Mouse (Mus musculus) lung, postnatal 25 days (tissue): Measurements from ENCODE around the gene Fbxo31.

Source experiments
- DNase-seq: peaks from one replicate; pipeline ENCODE4 v3.0.0; 2022; ENCODE audit warnings: low spot score

Fbxo31 gene

GRCm38 (mm10) chr8:121551065-121551985 is 27.3 kb downstream of the Fbxo31 start:
- no peak for DNase-seq

GRCm38 (mm10) chr8:121550056-121550455 is 28.6 kb downstream of the Fbxo31 start:
- no peak for DNase-seq

GRCm38 (mm10) chr8:121547132-121547531 is 31.5 kb downstream of the Fbxo31 start:
- DNase-seq = peak; percentile 81

GRCm38 (mm10) chr8:121544936-121545335 is 33.7 kb downstream of the Fbxo31 start:
- no peak for DNase-seq

- no peak for DNase-seq
These were observed 34.3 kb downstream of the Fbxo31 start, which contains the start of gene 1700018B08Rik for GRCm38 (mm10) chr8:121544276-121544785. TSS of gene 1700018B08Rik (minus strand) at chr8:121544320.

GRCm38 (mm10) chr8:121542901-121543300 is 35.7 kb downstream of the Fbxo31 start:
- DNase-seq = no peak

GRCm38 (mm10) chr8:121541862-121542261 is 36.7 kb downstream of the Fbxo31 start:
- no peak for DNase-seq

- DNase-seq = no peak
These were observed 46.2 kb downstream of the Fbxo31 start for GRCm38 (mm10) chr8:121532381-121532780.

- DNase-seq = no peak
These were observed 48.0 kb downstream of the Fbxo31 start for GRCm38 (mm10) chr8:121530639-121531038.

- peak; percentile 48 for DNase-seq
These were observed 49.8 kb downstream of the Fbxo31 start for GRCm38 (mm10) chr8:121528790-121529189.

- no peak for DNase-seq
These were observed 50.9 kb downstream of the Fbxo31 start for GRCm38 (mm10) chr8:121527751-121528150.

- peak; percentile 24 for DNase-seq
These were observed 51.6 kb downstream of the Fbxo31 start for GRCm38 (mm10) chr8:121526811-121527550.

GRCm38 (mm10) chr8:121525111-121525818 is 53.3 kb downstream of the Fbxo31 start:
- no peak for DNase-seq

GRCm38 (mm10) chr8:121513429-121513828 is 65.2 kb downstream of the Fbxo31 start:
- peak; percentile 73 for DNase-seq

GRCm38 (mm10) chr8:121511751-121512150 is 66.9 kb downstream of the Fbxo31 start:
- no peak for DNase-seq
